19 mouse cellular contexts compared by ENCODE assay signal in the genomic region with DNA sequence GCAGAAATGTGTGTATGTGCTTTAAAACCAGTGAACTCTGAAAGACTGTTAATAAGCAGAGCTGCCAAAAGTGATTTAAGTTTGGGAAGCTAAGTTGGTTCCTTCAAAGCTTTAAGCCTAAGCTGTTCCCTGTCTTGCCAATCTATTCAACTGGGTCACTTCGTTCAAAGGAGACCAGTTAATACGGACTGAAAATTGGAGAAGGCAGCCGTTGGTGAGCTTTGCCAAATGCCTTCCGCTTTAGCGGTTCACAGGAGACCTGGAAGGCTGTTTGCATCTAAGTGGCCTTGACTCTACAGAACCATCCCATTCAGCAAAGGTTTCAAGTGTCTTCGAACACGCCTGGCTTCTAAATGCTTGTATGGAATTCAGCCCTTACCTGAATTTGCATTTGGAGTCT.
DNase-seq lines count a peak whose midpoint lies in the region; ATAC-seq and TF ChIP-seq lines count a peak whose summit lies in the region.
"Had no signal": no experiment of that assay in that cellular context is flagged by ENCODE, and none has a peak within 500 bp of the region (broad histone marks: within the 10 kb centered on the region; RNA-seq: fewer than 3 reads in every experiment).

No protein-coding gene starts in this region.

- H3K9ac ChIP-seq in hindbrain, postnatal 0 days (replicated peaks; ENCODE audit: low read length): no peak overlapping the region
- no peak overlapping the region for H3K9ac ChIP-seq in hindbrain, embryonic 13.5 days
- H3K9ac ChIP-seq in midbrain, postnatal 0 days (replicated peaks; ENCODE audit: low read length, poor library complexity, severe bottlenecking): no peak overlapping the region
- no peak overlapping the region for H3K9ac ChIP-seq in midbrain, embryonic 16.5 days (ENCODE audit: low read depth, low read length)
- H3K9ac ChIP-seq in intestine, embryonic 15.5 days: no peak overlapping the region
- H3K9ac ChIP-seq: embryonic facial prominence, embryonic 13.5 days; forebrain, embryonic 12.5 days; heart, embryonic 12.5 days had no signal

- no peaks in the 10 kb centered on the region for H3K4me1 ChIP-seq in hindbrain, postnatal 0 days (ENCODE audit: insufficient read depth, low read length)
- H3K4me1 ChIP-seq in hindbrain, embryonic 13.5 days (replicated peaks): peaks cover 7% of the 10 kb centered on the region
- H3K4me1 ChIP-seq in midbrain, postnatal 0 days (ENCODE audit: insufficient read depth, low read length): no peaks in the 10 kb centered on the region
- H3K4me1 ChIP-seq in midbrain, embryonic 16.5 days (ENCODE audit: control insufficient read depth, insufficient read depth, low read length): peaks cover under 1% of the 10 kb centered on the region
- H3K4me1 ChIP-seq in cortical plate, adult 2 months (ENCODE audit: control insufficient read depth, insufficient read depth, low read length): peaks cover 4% of the 10 kb centered on the region; the same call in 1 of the 2 replicates
- no peaks in the 10 kb centered on the region for H3K4me1 ChIP-seq in intestine, embryonic 15.5 days (replicated peaks)
- H3K4me1 ChIP-seq: embryonic facial prominence, embryonic 13.5 days; heart, embryonic 12.5 days had no signal

- no peak overlapping the region for H3K27ac ChIP-seq in hindbrain, postnatal 0 days
- H3K27ac ChIP-seq in hindbrain, embryonic 13.5 days: no peak overlapping the region
- no peak overlapping the region for H3K27ac ChIP-seq in midbrain, postnatal 0 days (ENCODE audit: low read depth, low read length)
- H3K27ac ChIP-seq in midbrain, embryonic 16.5 days (ENCODE audit: low read length): no peak overlapping the region
- H3K27ac ChIP-seq in cortical plate, adult 2 months (ENCODE audit: insufficient read depth, low read length): peak overlapping the region; percentile 5; the same call in 1 of the 2 replicates
- H3K27ac ChIP-seq in intestine, embryonic 15.5 days: no peak overlapping the region
- H3K27ac ChIP-seq: embryonic facial prominence, embryonic 13.5 days; forebrain, embryonic 12.5 days had no signal

- H3K36me3 ChIP-seq in hindbrain, postnatal 0 days (ENCODE audit: insufficient read depth, low read length): no peaks in the 10 kb centered on the region
- no peaks in the 10 kb centered on the region for H3K36me3 ChIP-seq in hindbrain, embryonic 13.5 days
- H3K36me3 ChIP-seq in midbrain, postnatal 0 days (ENCODE audit: insufficient read depth, low read length): no peaks in the 10 kb centered on the region
- no peaks in the 10 kb centered on the region for H3K36me3 ChIP-seq in midbrain, embryonic 16.5 days (ENCODE audit: control insufficient read depth, insufficient read depth, low read length)
- H3K36me3 ChIP-seq in intestine, embryonic 15.5 days: no peaks in the 10 kb centered on the region
- H3K36me3 ChIP-seq: embryonic facial prominence, embryonic 13.5 days; forebrain, embryonic 12.5 days; heart, embryonic 12.5 days had no signal

- no peak overlapping the region for H3K4me3 ChIP-seq in hindbrain, postnatal 0 days (ENCODE audit: low read length)
- no peak overlapping the region for H3K4me3 ChIP-seq in hindbrain, embryonic 13.5 days
- no peak overlapping the region for H3K4me3 ChIP-seq in midbrain, postnatal 0 days (ENCODE audit: low read depth, low read length)
- H3K4me3 ChIP-seq in midbrain, embryonic 16.5 days (ENCODE audit: low read depth, low read length): no peak overlapping the region
- H3K4me3 ChIP-seq in cortical plate, adult 2 months (ENCODE audit: insufficient read depth, low read length): no peak overlapping the region
- no peak overlapping the region for H3K4me3 ChIP-seq in intestine, embryonic 15.5 days (replicated peaks)
- H3K4me3 ChIP-seq: embryonic facial prominence, embryonic 13.5 days; forebrain, embryonic 12.5 days; heart, embryonic 12.5 days had no signal

- TF ChIP-seq CTCF in hindbrain, postnatal 0 days (IDR thresholded peaks at IDR 0.05; ENCODE audit: low read depth): no peak
- TF ChIP-seq CTCF in midbrain, postnatal 0 days (IDR thresholded peaks at IDR 0.05): no peak
- TF ChIP-seq CTCF in cortical plate, adult 2 months (IDR thresholded peaks at IDR 0.05; ENCODE audit: extremely low read depth, insufficient read depth, low read length): no peak

- no peak overlapping the region for H3K4me2 ChIP-seq in hindbrain, postnatal 0 days (ENCODE audit: low read depth, low read length)
- H3K4me2 ChIP-seq in hindbrain, embryonic 13.5 days: no peak overlapping the region
- H3K4me2 ChIP-seq in midbrain, postnatal 0 days (ENCODE audit: low read depth, low read length, poor library complexity, severe bottlenecking): no peak overlapping the region
- no peak overlapping the region for H3K4me2 ChIP-seq in midbrain, embryonic 16.5 days (ENCODE audit: low read length)
- H3K4me2 ChIP-seq in intestine, embryonic 15.5 days (replicated peaks): no peak overlapping the region
- H3K4me2 ChIP-seq: embryonic facial prominence, embryonic 13.5 days; forebrain, embryonic 12.5 days; heart, embryonic 12.5 days had no signal

- peak; percentile 46 to 63 for DNase-seq in cerebellum, postnatal 14 days
- no peak for DNase-seq in cerebellum, adult 9-11 months
- peak; percentile 27 for DNase-seq in hindbrain, postnatal 0 days (ENCODE audit: low spot score)
- peak; percentile 21 for DNase-seq in midbrain, postnatal 0 days (ENCODE audit: low spot score)
- DNase-seq: adrenal gland, adult 2 months; adrenal gland, postnatal 25 days; gastrocnemius, postnatal 25 days; heart, postnatal 36 days; kidney, adult 18-20 months had no signal

- ATAC-seq in hindbrain, postnatal 0 days: no peak
- ATAC-seq in hindbrain, embryonic 13.5 days (ENCODE audit: low FRiP score): no peak
- no peak for ATAC-seq in midbrain, postnatal 0 days (ENCODE audit: low FRiP score)
- ATAC-seq in midbrain, embryonic 16.5 days: no peak
- no peak for ATAC-seq in intestine, embryonic 15.5 days
- ATAC-seq: forebrain, embryonic 16.5 days; hindbrain, embryonic 16.5 days had no signal

- no peaks in the 10 kb centered on the region for H3K9me3 ChIP-seq in hindbrain, postnatal 0 days (ENCODE audit: low read length)
- H3K9me3 ChIP-seq in hindbrain, embryonic 13.5 days: no peaks in the 10 kb centered on the region
- H3K9me3 ChIP-seq in midbrain, postnatal 0 days (ENCODE audit: low read length): no peaks in the 10 kb centered on the region
- no peaks in the 10 kb centered on the region for H3K9me3 ChIP-seq in midbrain, embryonic 16.5 days (replicated peaks; ENCODE audit: control insufficient read depth, low read length, poor library complexity, severe bottlenecking)
- no peaks in the 10 kb centered on the region for H3K9me3 ChIP-seq in intestine, embryonic 15.5 days
- H3K9me3 ChIP-seq: embryonic facial prominence, embryonic 13.5 days; forebrain, embryonic 12.5 days; heart, embryonic 12.5 days had no signal

- 59% methylated on average over 7 of the region's 7 CpGs for WGBS in hindbrain, postnatal 0 days
- WGBS in hindbrain, embryonic 13.5 days: 90% methylated on average over 7 of the region's 7 CpGs
- 67% methylated on average over 7 of the region's 7 CpGs for WGBS in midbrain, postnatal 0 days
- 65% methylated on average over 7 of the region's 7 CpGs for WGBS in midbrain, embryonic 16.5 days
- 83% methylated on average over 7 of the region's 7 CpGs for WGBS in intestine, embryonic 15.5 days

- no peak for TF ChIP-seq POLR2A in cortical plate, adult 2 months (IDR thresholded peaks at IDR 0.05; ENCODE audit: extremely low read depth, insufficient read depth, low read length)

- no peaks in the 10 kb centered on the region for H3K27me3 ChIP-seq in hindbrain, postnatal 0 days (ENCODE audit: insufficient read depth, low read length)
- H3K27me3 ChIP-seq in hindbrain, embryonic 13.5 days: no peaks in the 10 kb centered on the region
- H3K27me3 ChIP-seq in midbrain, postnatal 0 days (ENCODE audit: insufficient read depth, low read length): no peaks in the 10 kb centered on the region
- no peaks in the 10 kb centered on the region for H3K27me3 ChIP-seq in midbrain, embryonic 16.5 days (ENCODE audit: control insufficient read depth, insufficient read depth, low read depth, low read length)
- no peaks in the 10 kb centered on the region for H3K27me3 ChIP-seq in intestine, embryonic 15.5 days (replicated peaks)
- H3K27me3 ChIP-seq: CH12.LX; embryonic facial prominence, embryonic 13.5 days; heart, embryonic 12.5 days had no signal
